Mouse (Mus musculus) E14TG2a.4 (cell line): ENCODE results near the gene Agpat2.

Source experiments
- CTCF ChIP-seq: conservative IDR thresholded peaks from 2 replicates; pipeline ENCODE4 v1.5.1; 2014; ENCODE audit warnings: low read length
- NANOG ChIP-seq: IDR thresholded peaks from 2 replicates; pipeline ENCODE4 v1.6.1; 2014; ENCODE audit warnings: borderline replicate concordance, low read length, mixed read lengths
- POU5F1 ChIP-seq: IDR thresholded peaks from 2 replicates; pipeline ENCODE4 v1.6.1; 2014; ENCODE audit warnings: low read length, borderline replicate concordance

- TF ChIP-seq CTCF (no peak), POU5F1 (no peak), NANOG (no peak)
Measured at GRCm38 (mm10) chr2:26583640-26584039, 20.6 kb downstream of the Agpat2 start.
